In genomic region chr15:89428136-89428790, GRCm38 (mm10) we compare ENCODE assay signal across 8 mouse cellular contexts. TPM values are rescaled to one million over a fixed set of nuclear protein-coding genes. Genes with fewer than 3 reads are reported as not detected.
A peak's percentile ranks its signal among the peaks of the same experiment; 100 is the strongest.
DNase-seq lines count a peak whose midpoint lies in the region; ATAC-seq and TF ChIP-seq lines count a peak whose summit lies in the region.

No protein-coding gene starts in this region.

- no peak overlapping the region for H3K27ac ChIP-seq in cerebellum, adult 2 months (ENCODE audit: insufficient read depth, low read length)
- peak overlapping the region in 1 of 2 experiments; percentile 99; a peak in 2 of 4 replicates for H3K27ac ChIP-seq in heart, embryonic 14.5 days (replicated peaks in 1 of 2; ENCODE audit: control insufficient read depth in 1 of 2, insufficient read depth in 1 of 2, low read depth in 2 of 2, low read length in 2 of 2)
- no peak overlapping the region; the same call in 1 of the 2 replicates for H3K27ac ChIP-seq in liver, embryonic 15.5 days (replicated peaks)
- no peak overlapping the region for H3K27ac ChIP-seq in thymus, adult 2 months (ENCODE audit: control insufficient read depth, insufficient read depth, low read length)

- peaks cover 17% of the 10 kb centered on the region for H3K79me2 ChIP-seq in C2C12 (ENCODE audit: control insufficient read depth, insufficient read depth)

- H3K27me3 ChIP-seq in cerebellum, adult 2 months (ENCODE audit: control insufficient read depth, insufficient read depth, low read length) = no peaks in the 10 kb centered on the region
- no peaks in the 10 kb centered on the region for H3K27me3 ChIP-seq in C2C12 (ENCODE audit: control insufficient read depth, insufficient read depth, insufficient read length)
- H3K27me3 ChIP-seq in heart, embryonic 14.5 days (ENCODE audit: control insufficient read depth, insufficient read depth, low read length) = no peaks in the 10 kb centered on the region
- no peaks in the 10 kb centered on the region for H3K27me3 ChIP-seq in liver, embryonic 15.5 days
- no peaks in the 10 kb centered on the region for H3K27me3 ChIP-seq in thymus, adult 2 months (ENCODE audit: control insufficient read depth, insufficient read depth, low read length)

- H3K4me2 ChIP-seq in heart, embryonic 14.5 days (ENCODE audit: low read length) = peak overlapping the region; percentile 93
- peak overlapping the region; percentile 90 for H3K4me2 ChIP-seq in liver, embryonic 15.5 days

- peaks cover 9% of the 10 kb centered on the region for H3K79me3 ChIP-seq in C2C12 (ENCODE audit: low read depth)

- peak in 1 of 2 experiments; percentile 33 for DNase-seq in cerebellum, adult 2 months
- no peak for DNase-seq in cerebellum, adult 9-10 months
- no peak for DNase-seq in thymus, adult 2 months
- DNase-seq in natural killer cell, adult 2 months (ENCODE audit: low spot score in 2 of 2) = no peak
- DNase-seq in right cerebral cortex, postnatal 25 days = no peak

- no peaks in the 10 kb centered on the region for H3K9me3 ChIP-seq in heart, embryonic 14.5 days (ENCODE audit: control insufficient read depth, low read length)
- no peaks in the 10 kb centered on the region for H3K9me3 ChIP-seq in liver, embryonic 15.5 days (replicated peaks)

- 62% methylated on average over 19 of the region's 19 CpGs for WGBS in cerebellum, adult 2 months
- 78% methylated on average over 19 of the region's 19 CpGs for WGBS in heart, embryonic 14.5 days
- WGBS in liver, embryonic 15.5 days (ENCODE audit: insufficient replicate concordance) = 84% methylated on average over 19 of the region's 19 CpGs
- 96% methylated on average over 19 of the region's 19 CpGs for WGBS in thymus, adult 2 months

- no peak for ATAC-seq in heart, embryonic 14.5 days (ENCODE audit: insufficient number of reproducible peaks, insufficient read depth, low FRiP score, low read depth)
- ATAC-seq in liver, embryonic 15.5 days (ENCODE audit: insufficient read depth) = no peak

- H3ac ChIP-seq in C2C12 (ENCODE audit: control insufficient read depth, insufficient read length, low read depth) = no peak overlapping the region

- H3K4me3 ChIP-seq in cerebellum, adult 2 months (replicated peaks; ENCODE audit: insufficient read depth, low read depth, low read length) = peak overlapping the region; percentile 76
- H3K4me3 ChIP-seq in C2C12 (ENCODE audit: insufficient read depth, poor library complexity, severe bottlenecking) = peak overlapping the region; percentile 98
- H3K4me3 ChIP-seq in heart, embryonic 14.5 days (ENCODE audit: control insufficient read depth in 1 of 2, insufficient read depth in 1 of 2, low read depth in 1 of 2, low read length in 2 of 2) = peak overlapping the region; percentile 68 to 70
- H3K4me3 ChIP-seq in liver, embryonic 15.5 days (replicated peaks) = peak overlapping the region; percentile 85
- H3K4me3 ChIP-seq in thymus, adult 2 months (ENCODE audit: control insufficient read depth, insufficient read depth, low read length) = no peak overlapping the region

- peak overlapping the region; percentile 91 for H3K9ac ChIP-seq in heart, embryonic 14.5 days (ENCODE audit: low read length)
- H3K9ac ChIP-seq in liver, embryonic 15.5 days = peak overlapping the region; percentile 84

- peaks cover 6% of the 10 kb centered on the region; the same call in 1 of the 2 replicates for H3K4me1 ChIP-seq in cerebellum, adult 2 months (ENCODE audit: control insufficient read depth, insufficient read depth, low read length)
- peaks cover 25 to 38% of the 10 kb centered on the region in 2 experiments for H3K4me1 ChIP-seq in heart, embryonic 14.5 days (ENCODE audit: control insufficient read depth in 2 of 2, insufficient read depth in 2 of 2, low read length in 2 of 2)
- H3K4me1 ChIP-seq in liver, embryonic 15.5 days (replicated peaks) = peaks cover 36% of the 10 kb centered on the region
- peaks cover 16% of the 10 kb centered on the region for H3K4me1 ChIP-seq in thymus, adult 2 months (replicated peaks; ENCODE audit: control insufficient read depth, insufficient read depth, low read length)

- peaks cover 19% of the 10 kb centered on the region for H3K36me3 ChIP-seq in C2C12 (ENCODE audit: control insufficient read depth, insufficient read depth)
- H3K36me3 ChIP-seq in heart, embryonic 14.5 days (ENCODE audit: control insufficient read depth, insufficient read depth, low read length) = peaks cover 46% of the 10 kb centered on the region
- H3K36me3 ChIP-seq in liver, embryonic 15.5 days (replicated peaks) = peaks cover 27% of the 10 kb centered on the region
- H3K36me3 ChIP-seq in thymus, adult 2 months (ENCODE audit: control insufficient read depth, insufficient read depth, low read length) = peaks cover 7% of the 10 kb centered on the region; the same call in 1 of the 2 replicates

- no peak for TF ChIP-seq CTCF in cerebellum, adult 2 months (IDR thresholded peaks at IDR 0.05; ENCODE audit: borderline replicate concordance, insufficient read depth, low read depth, low read length)
- no peak for TF ChIP-seq CTCF in C2C12 (IDR thresholded peaks at IDR 0.05; ENCODE audit: control insufficient read depth, insufficient read depth, insufficient read length)
- no peak for TF ChIP-seq CTCF in thymus, adult 2 months (IDR thresholded peaks at IDR 0.05; ENCODE audit: borderline replicate concordance, control insufficient read depth, extremely low read depth, insufficient read depth, low read length, poor library complexity)

- no peak for TF ChIP-seq POLR2A in cerebellum, adult 2 months (IDR thresholded peaks at IDR 0.05; ENCODE audit: borderline replicate concordance, insufficient read depth, low read length)
- no peak for TF ChIP-seq POLR2A in thymus, adult 2 months (IDR thresholded peaks at IDR 0.05; ENCODE audit: control insufficient read depth, extremely low read depth, insufficient read depth, low read length, poor library complexity)

TF ChIP-seq in C2C12, 6 proteins besides CTCF, POLR2A, EP300 and RAD21:
- TF ChIP-seq FOSL1 (IDR thresholded peaks at IDR 0.05; ENCODE audit: insufficient read depth, low read length, poor library complexity, severe bottlenecking) (no peak), MYOD1 (IDR thresholded peaks at IDR 0.05; ENCODE audit: control insufficient read depth, insufficient read length, low read depth) (no peak), MAX (IDR thresholded peaks at IDR 0.05) (no peak), USF1 (IDR thresholded peaks at IDR 0.05; ENCODE audit: low read depth) (no peak), CEBPB (IDR thresholded peaks at IDR 0.05; ENCODE audit: low read depth) (no peak), MYOG (IDR thresholded peaks at IDR 0.05; ENCODE audit: control insufficient read depth, extremely low read depth, insufficient read length) (no peak)

RNA-seq across cellular contexts. Expression of gene C730034F03Rik, which starts 1.1 kb away (rescaled TPM):
- 4.2 and 4.7 TPM in 2 replicates for polyA plus RNA-seq in cerebellum, adult 2 months (2012; rRNA removed)
- 0.33 TPM for polyA plus RNA-seq in C2C12 (2012; fragmentation: generic; extraction: Trizol)
- polyA plus RNA-seq in heart, embryonic 14.5 days (2014; fragmentation: Nextera tagmentation; extraction: Ambion mirVana) = 3.1 and 3.2 TPM in 2 replicates
- polyA plus RNA-seq in liver, embryonic 15.5 days (2015; fragmentation: Nextera tagmentation; extraction: Ambion mirVana) = 1.9 and 2.3 TPM in 2 replicates
- polyA plus RNA-seq in thymus, adult 2 months (2012; rRNA removed) = 1.8 and 2.2 TPM in 2 replicates

RNA-seq across cellular contexts. Expression of gene Gm44502, which starts 1.2 kb away (rescaled TPM):
- polyA plus RNA-seq in cerebellum, adult 2 months (2012; rRNA removed) = 0.15 and 0.51 TPM in 2 replicates
- 0.06 TPM for polyA plus RNA-seq in C2C12 (2012; fragmentation: generic; extraction: Trizol)
- polyA plus RNA-seq in heart, embryonic 14.5 days (2014; fragmentation: Nextera tagmentation; extraction: Ambion mirVana) = 0.53 and 0.59 TPM in 2 replicates
- polyA plus RNA-seq in liver, embryonic 15.5 days (2015; fragmentation: Nextera tagmentation; extraction: Ambion mirVana) = not detected in 2 replicates
- 3.2 TPM in 2 replicates for polyA plus RNA-seq in thymus, adult 2 months (2012; rRNA removed)

RNA-seq across cellular contexts. Expression of gene Chkb, which starts 1.4 kb away (rescaled TPM):
- polyA plus RNA-seq in cerebellum, adult 2 months (2012; rRNA removed) = 101 and 102 TPM in 2 replicates
- polyA plus RNA-seq in C2C12 (2012; fragmentation: generic; extraction: Trizol) = 47.1 TPM
- 68.9 and 75.0 TPM in 2 replicates for polyA plus RNA-seq in heart, embryonic 14.5 days (2014; fragmentation: Nextera tagmentation; extraction: Ambion mirVana)
- polyA plus RNA-seq in liver, embryonic 15.5 days (2015; fragmentation: Nextera tagmentation; extraction: Ambion mirVana) = 26.2 and 27.0 TPM in 2 replicates
- polyA plus RNA-seq in thymus, adult 2 months (2012; rRNA removed) = 92.0 and 99.8 TPM in 2 replicates

RNA-seq across cellular contexts. Expression of gene Cpt1b, which starts 2.6 kb away (rescaled TPM):
- 7.8 and 8.2 TPM in 2 replicates for polyA plus RNA-seq in cerebellum, adult 2 months (2012; rRNA removed)
- polyA plus RNA-seq in C2C12 (2012; fragmentation: generic; extraction: Trizol) = 2.5 TPM
- 190 and 218 TPM in 2 replicates for polyA plus RNA-seq in heart, embryonic 14.5 days (2014; fragmentation: Nextera tagmentation; extraction: Ambion mirVana)
- 2.6 and 3.1 TPM in 2 replicates for polyA plus RNA-seq in liver, embryonic 15.5 days (2015; fragmentation: Nextera tagmentation; extraction: Ambion mirVana)
- polyA plus RNA-seq in thymus, adult 2 months (2012; rRNA removed) = 47.0 and 76.6 TPM in 2 replicates

RNA-seq across cellular contexts. Expression of gene Syce3, which starts 18.0 kb away (rescaled TPM):
- not detected in 2 replicates for polyA plus RNA-seq in cerebellum, adult 2 months (2012; rRNA removed)
- not detected for polyA plus RNA-seq in C2C12 (2012; fragmentation: generic; extraction: Trizol)
- not detected in 2 replicates for polyA plus RNA-seq in heart, embryonic 14.5 days (2014; fragmentation: Nextera tagmentation; extraction: Ambion mirVana)
- not detected in 2 replicates for polyA plus RNA-seq in liver, embryonic 15.5 days (2015; fragmentation: Nextera tagmentation; extraction: Ambion mirVana)
- not detected in 2 replicates for polyA plus RNA-seq in thymus, adult 2 months (2012; rRNA removed)
